Mouse (Mus musculus) cerebellum, adult 2 months (tissue): ENCODE results near the gene Rpl37a.

Experiments
- CTCF ChIP-seq: fragments of 200-500 bp; IDR thresholded peaks from 2 replicates; pipeline ENCODE4 v1.5.1; 2011; ENCODE audit warnings: low read depth, mild to moderate bottlenecking, control low read depth, low read length, moderate library complexity, borderline replicate concordance; ENCODE audit not compliant: insufficient read depth
- POLR2A ChIP-seq: fragments of 200-500 bp; IDR thresholded peaks from 2 replicates; pipeline ENCODE4 v1.6.1; 2011; ENCODE audit warnings: low read length, control low read depth, borderline replicate concordance; ENCODE audit not compliant: insufficient read depth

DNA sequence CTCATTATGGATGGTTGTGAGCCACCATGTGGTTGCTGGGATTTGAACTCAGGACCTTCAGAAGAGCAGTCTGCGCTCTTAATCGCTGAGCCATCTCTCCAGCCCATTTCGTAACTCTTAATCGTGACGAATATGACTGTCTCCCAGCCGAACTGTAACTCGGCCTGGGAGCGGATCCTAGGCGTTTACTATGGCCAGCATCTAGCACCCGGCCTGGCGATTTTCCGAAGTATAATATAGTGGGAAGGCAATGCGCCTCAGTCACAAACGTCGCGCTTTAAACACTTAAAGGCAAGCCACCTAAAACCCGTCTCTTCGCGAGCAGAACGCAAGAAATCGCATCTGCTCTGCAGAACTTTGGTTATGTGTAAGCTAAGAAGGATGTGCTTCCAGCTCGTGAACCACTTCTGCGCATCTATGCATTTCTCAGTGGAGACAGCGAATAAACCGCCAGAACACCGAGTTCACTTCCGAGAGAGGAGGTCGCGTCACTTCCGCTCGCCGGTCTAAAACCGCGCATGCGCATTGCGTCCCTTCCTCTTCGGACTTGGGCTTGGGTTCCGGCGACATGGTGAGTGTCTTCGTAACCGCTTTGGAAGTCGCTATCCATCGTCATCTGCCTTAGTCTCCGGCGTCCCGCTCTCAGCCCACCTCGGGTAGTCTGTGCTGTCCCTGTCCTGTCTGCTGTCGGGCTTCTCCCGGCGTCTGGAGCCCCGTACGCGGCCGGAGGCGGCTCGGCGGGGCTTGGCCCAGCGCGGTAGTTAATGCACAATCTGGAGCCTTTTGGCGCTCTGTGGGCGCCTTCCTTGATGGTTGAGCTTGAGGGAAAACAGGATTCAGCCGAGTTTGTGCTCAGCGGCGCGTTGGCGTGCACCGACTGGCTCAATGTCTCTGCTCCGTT is at the start of gene Rpl37a:
- TF ChIP-seq CTCF, result no peak
- TF ChIP-seq POLR2A, result peak; percentile 87
